Mouse (Mus musculus) forebrain, embryonic 11.5 days (tissue): ENCODE results near the gene Fahd1. TPM values are rescaled to one million over a fixed set of nuclear protein-coding genes. Genes with fewer than 3 reads are reported as not detected.

Experiments used
- ATAC-seq: fragments of 200-750 bp; cut with Nextera tagmentation; replicated peaks from 2 replicates; pipeline ENCODE4 v1.8.0; 2017; ENCODE audit warnings: moderate TSS enrichment; ENCODE audit not compliant: low FRiP score
- DNase-seq: peaks from one replicate; pipeline ENCODE4 v3.0.0-alpha.2; 2017; ENCODE audit warnings: low spot score
- H3K27ac ChIP-seq: fragments of 300-500 bp; sonication (generic); 2 replicates; pipeline ENCODE4 v1.5.1; 2014; ENCODE audit warnings: low read depth, low read length
- H3K27me3 ChIP-seq: fragments of 300-500 bp; sonication (generic); 2 replicates; pipeline ENCODE4 v1.6.1; 2014; ENCODE audit warnings: mild to moderate bottlenecking, low read length, mixed read lengths; ENCODE audit not compliant: control insufficient read depth, insufficient read depth
- H3K36me3 ChIP-seq: fragments of 300-500 bp; sonication (generic); 2 replicates; pipeline ENCODE4 v1.6.1; 2014; ENCODE audit warnings: mild to moderate bottlenecking, low read length, moderate library complexity, mixed read lengths; ENCODE audit not compliant: control insufficient read depth, insufficient read depth
- H3K4me1 ChIP-seq: fragments of 300-500 bp; sonication (generic); replicated peaks from 2 replicates; pipeline ENCODE4 v1.6.1; 2014; ENCODE audit warnings: low read length, mixed read lengths; ENCODE audit not compliant: control insufficient read depth, insufficient read depth
- H3K4me2 ChIP-seq: fragments of 300-500 bp; sonication (generic); 2 replicates; pipeline ENCODE4 v1.6.1; 2014; ENCODE audit warnings: low read depth, mild to moderate bottlenecking, low read length, moderate library complexity, mixed read lengths; ENCODE audit not compliant: severe bottlenecking
- H3K4me3 ChIP-seq: fragments of 300-500 bp; sonication (generic); 2 replicates; pipeline ENCODE4 v1.5.1; 2014; ENCODE audit warnings: low read depth, low read length
- H3K9ac ChIP-seq: fragments of 300-500 bp; sonication (generic); 2 replicates; pipeline ENCODE4 v1.6.1; 2014; ENCODE audit warnings: low read length
- H3K9me3 ChIP-seq: fragments of 300-500 bp; sonication (generic); 2 replicates; pipeline ENCODE4 v1.6.1; 2016; ENCODE audit warnings: low read length, mixed read lengths; ENCODE audit not compliant: control insufficient read depth
- WGBS: fragments of 180-500 bp; shearing (Covaris S2); extraction: QIAGEN DNeasy Blood & Tissue Kit; methylation state at CpG from one replicate; pipeline ENCODE4 v1.1.7; 2014; 5-methylcytosine and 5-hydroxymethylcytosine counted together
- polyA plus RNA-seq: library from polyadenylated mRNA; unstranded; fragments of >200 nt; fragmentation: Nextera tagmentation; extraction: Ambion mirVana; gene quantifications from 2 replicates; pipeline ENCODE4 v1.2.1, GENCODE M21; 2014

Gene Fahd1
- polyA plus RNA-seq = 18.2 and 19.3 TPM in 2 replicates

DNA sequence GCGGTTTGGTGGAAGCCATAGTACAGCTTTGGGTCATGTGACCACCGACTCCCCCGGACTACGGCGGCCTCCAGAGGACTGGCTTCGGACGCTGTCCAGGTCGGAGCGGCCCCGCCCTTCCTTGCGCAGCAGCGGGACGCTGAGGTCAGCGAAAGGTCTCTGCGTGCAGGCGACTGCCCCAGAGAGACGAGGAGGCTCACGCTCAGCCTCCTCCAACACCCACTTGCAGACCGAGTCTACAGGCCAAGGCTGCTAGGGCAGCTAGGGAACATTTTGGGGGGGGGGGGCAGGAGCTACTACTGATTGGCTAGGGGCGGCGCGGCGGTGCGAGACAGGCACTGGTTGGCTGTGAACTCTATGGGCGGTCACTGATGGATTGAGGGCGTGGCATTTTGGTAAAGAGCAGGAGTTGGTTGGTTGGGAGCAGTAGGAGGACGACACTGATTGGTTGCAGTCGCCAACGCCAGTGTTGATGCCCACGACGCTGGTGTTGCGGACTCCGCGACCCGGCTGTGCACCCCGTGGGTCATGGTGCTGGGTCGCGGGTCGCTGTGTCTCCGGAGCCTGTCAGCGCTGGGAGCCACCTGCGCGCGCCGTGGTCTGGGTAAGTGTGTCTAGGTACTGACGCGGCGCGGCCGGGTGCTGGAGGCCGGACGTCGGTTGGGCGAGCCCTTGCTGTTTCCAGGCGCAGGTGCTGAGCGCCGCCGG is at the start of gene Fahd1:
TSS of gene Fahd1 (minus strand) at position 300 of the 708 bp plus-strand sequence.
- Histone ChIP-seq H3K4me2 (peak within 1 kb of the TSS; percentile 94), H3K27ac (peak within 1 kb of the TSS; percentile 79; the same call in 1 of the 2 replicates), H3K36me3 (no peaks in the 10 kb centered on the region), H3K9ac (peak within 1 kb of the TSS; percentile 70), H3K9me3 (no peaks in the 10 kb centered on the region), H3K27me3 (peaks cover 9% of the 10 kb centered on the region), H3K4me3 (peak within 1 kb of the TSS; percentile 76), H3K4me1 (peaks cover 10% of the 10 kb centered on the region)
- WGBS = under 1% methylated on average over 58 of the region's 58 CpGs
- peak; percentile 96 for DNase-seq
- ATAC-seq = peak; percentile 100

DNA sequence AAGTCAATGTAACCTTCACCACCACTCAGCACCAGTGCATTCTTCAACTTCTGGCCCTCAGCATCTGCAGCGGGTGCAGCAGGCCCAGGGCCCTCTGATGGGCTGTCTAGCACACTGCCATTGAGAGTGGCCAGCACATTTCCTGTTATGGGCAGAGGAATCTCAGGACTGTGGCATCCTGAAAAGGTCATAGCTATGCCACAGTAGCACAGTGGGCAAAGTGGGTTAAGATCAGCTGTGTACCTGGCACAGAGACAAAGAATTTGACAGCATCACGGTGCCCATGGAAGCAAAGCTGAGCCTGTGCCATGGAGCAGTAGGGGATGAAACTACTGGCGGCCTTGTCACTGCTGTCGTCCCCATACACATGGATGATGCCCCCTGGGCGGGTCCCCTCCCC is 49.0 kb upstream of the Fahd1 start:
- WGBS = 88% methylated on average over 5 of the region's 5 CpGs
- H3K4me3 ChIP-seq = no peak overlapping the region
- no peak for ATAC-seq

DNA sequence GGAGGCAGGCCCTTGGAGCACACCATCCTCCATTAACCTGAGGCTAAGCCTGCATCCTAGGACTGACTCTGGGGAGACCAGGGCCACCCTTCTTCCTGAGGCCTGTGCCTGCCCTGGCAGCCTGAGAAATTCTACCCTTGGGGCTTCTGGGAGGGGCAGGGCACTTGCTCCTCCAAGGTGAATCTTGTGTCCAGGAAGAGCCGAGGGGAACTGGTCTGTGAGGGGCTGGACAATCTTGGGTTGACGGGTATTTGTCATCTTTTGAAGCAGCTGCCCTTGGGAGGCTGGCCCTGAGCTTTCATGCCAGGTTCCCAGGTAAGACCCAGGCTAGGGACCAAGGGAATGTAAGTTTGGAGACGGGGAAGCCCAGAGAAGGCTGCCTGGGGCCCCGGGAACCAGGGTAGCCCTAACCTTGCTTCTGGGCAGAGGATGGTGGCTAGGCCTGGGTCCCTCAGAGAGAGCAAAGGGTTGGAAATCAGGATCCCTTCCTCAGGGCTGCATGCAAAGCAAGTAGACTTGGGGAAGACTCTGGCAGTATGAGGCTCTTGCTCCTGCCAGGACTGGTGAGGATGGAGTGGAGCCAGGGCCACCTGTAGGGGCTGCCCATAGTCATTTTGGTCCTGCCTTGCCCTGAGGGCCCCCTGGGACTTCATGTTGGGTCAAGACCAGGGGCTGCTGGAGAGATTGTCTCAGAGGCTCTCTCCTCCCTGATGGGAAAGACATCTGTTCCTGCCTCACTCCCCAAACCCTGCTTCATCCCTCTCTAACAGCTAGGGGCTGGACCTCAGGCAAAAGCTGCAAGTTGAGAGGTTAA is 48.1 kb upstream of the Fahd1 start:
- peak overlapping the region; percentile 23; the same call in 1 of the 2 replicates for H3K9ac ChIP-seq
- H3K27me3 ChIP-seq = no peaks in the 10 kb centered on the region
- WGBS = 75% methylated on average over 4 of the region's 4 CpGs
- H3K4me2 ChIP-seq = no peak overlapping the region
- no peak for DNase-seq
- H3K4me1 ChIP-seq = peaks cover 20% of the 10 kb centered on the region
- no peaks in the 10 kb centered on the region for H3K9me3 ChIP-seq
- H3K36me3 ChIP-seq = peaks cover 20% of the 10 kb centered on the region
- no peak for ATAC-seq
- H3K27ac ChIP-seq = no peak overlapping the region
- no peak overlapping the region for H3K4me3 ChIP-seq

More for the DNA sequence above, 49.0 kb upstream of the Fahd1 start:
- Histone ChIP-seq H3K9ac (no peak overlapping the region), H3K9me3 (no peaks in the 10 kb centered on the region), H3K4me2 (no peak overlapping the region), H3K36me3 (peaks cover 23% of the 10 kb centered on the region), H3K27me3 (no peaks in the 10 kb centered on the region), H3K4me1 (peaks cover 15% of the 10 kb centered on the region), H3K27ac (no peak overlapping the region)
- no peak for DNase-seq

GRCm38 (mm10) chr17:24897600-24897999 is 47.4 kb upstream of the Fahd1 start:
- Histone ChIP-seq H3K27me3 (no peaks in the 10 kb centered on the region), H3K4me1 (peaks cover 20% of the 10 kb centered on the region), H3K4me2 (0 out of 2 replicates have a peak overlapping the region, but pooled peaks have one; percentile 98), H3K9ac (peak overlapping the region; percentile 88; the same call in 1 of the 2 replicates), H3K27ac (no peak overlapping the region), H3K36me3 (peaks cover 14% of the 10 kb centered on the region), H3K4me3 (peak overlapping the region; percentile 86), H3K9me3 (no peaks in the 10 kb centered on the region)
- 87% methylated on average over 4 of the region's 4 CpGs for WGBS
- DNase-seq (no peak), ATAC-seq (no peak)

DNA sequence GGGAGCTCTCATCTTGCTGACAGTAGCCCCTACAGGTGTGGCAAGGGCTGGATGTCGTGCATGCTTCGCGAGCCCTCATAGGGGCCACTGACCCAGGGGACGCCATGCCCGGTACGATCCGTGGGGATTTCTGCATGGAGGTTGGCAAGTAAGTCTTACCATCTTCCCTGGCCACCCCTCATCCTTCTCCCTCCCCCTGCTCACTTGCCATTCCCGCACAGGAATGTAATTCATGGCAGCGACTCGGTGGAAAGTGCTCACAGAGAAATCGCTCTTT is 46.8 kb upstream of the Fahd1 start:
- Histone ChIP-seq H3K4me2 (peak overlapping the region; percentile 98), H3K4me3 (peak overlapping the region; percentile 86), H3K27ac (no peak overlapping the region), H3K4me1 (peaks cover 20% of the 10 kb centered on the region), H3K9ac (peak overlapping the region; percentile 88), H3K27me3 (no peaks in the 10 kb centered on the region), H3K9me3 (no peaks in the 10 kb centered on the region), H3K36me3 (peaks cover 17% of the 10 kb centered on the region)
- ATAC-seq = no peak
- 36% methylated on average over 11 of the region's 11 CpGs for WGBS
- no peak for DNase-seq

DNA sequence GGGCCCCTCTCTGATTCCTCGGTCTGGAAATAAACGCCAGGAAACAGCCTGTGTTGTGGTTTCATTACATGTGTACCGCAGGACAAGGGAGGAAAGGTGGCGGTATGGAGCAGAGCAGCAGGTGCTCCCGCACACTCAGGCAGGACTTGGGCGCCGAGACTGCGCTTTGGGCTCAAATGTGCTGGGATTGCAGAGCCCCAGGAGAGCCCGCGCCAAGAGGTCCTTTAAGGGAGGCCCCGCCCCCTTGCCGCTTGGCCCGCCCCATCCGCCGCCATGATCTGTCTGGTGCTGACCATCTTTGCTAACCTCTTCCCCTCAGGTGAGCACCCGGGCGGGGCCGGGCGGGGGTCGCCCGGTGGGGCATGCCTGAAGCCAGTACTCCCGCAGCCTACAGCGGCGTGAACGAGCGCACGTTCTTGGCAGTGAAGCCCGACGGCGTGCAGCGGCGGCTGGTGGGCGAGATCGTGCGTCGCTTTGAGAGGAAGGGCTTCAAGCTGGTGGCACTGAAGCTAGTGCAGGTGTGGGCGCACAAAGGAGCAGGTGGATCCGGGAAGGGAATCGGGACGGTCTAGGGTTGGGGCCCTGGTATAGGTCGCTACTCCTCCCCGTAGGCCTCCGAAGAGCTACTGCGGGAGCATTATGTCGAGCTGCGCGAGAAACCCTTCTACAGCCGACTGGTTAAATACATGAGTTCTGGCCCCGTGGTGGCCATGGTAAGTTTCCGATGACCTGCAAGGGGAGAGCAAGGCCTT is 46.3 kb upstream of the Fahd1 start, which contains the start of gene Nme3:
TSS of gene Nme3 (plus strand) at position 260 of the 752 bp plus-strand sequence.
- H3K9me3 ChIP-seq = no peaks in the 10 kb centered on the region
- H3K36me3 ChIP-seq = peaks cover 13% of the 10 kb centered on the region
- peak within 1 kb of the TSS; percentile 98 for H3K4me2 ChIP-seq
- H3K4me1 ChIP-seq = peaks cover 20% of the 10 kb centered on the region
- peak; percentile 82 for ATAC-seq
- no peaks in the 10 kb centered on the region for H3K27me3 ChIP-seq
- under 1% methylated on average over 50 of the region's 50 CpGs for WGBS
- peak; percentile 87 for DNase-seq
- H3K27ac ChIP-seq = peak within 1 kb of the TSS; percentile 72; the same call in 1 of the 2 replicates
- H3K9ac ChIP-seq = peak within 1 kb of the TSS; percentile 88
- peak within 1 kb of the TSS; percentile 86 for H3K4me3 ChIP-seq

DNA sequence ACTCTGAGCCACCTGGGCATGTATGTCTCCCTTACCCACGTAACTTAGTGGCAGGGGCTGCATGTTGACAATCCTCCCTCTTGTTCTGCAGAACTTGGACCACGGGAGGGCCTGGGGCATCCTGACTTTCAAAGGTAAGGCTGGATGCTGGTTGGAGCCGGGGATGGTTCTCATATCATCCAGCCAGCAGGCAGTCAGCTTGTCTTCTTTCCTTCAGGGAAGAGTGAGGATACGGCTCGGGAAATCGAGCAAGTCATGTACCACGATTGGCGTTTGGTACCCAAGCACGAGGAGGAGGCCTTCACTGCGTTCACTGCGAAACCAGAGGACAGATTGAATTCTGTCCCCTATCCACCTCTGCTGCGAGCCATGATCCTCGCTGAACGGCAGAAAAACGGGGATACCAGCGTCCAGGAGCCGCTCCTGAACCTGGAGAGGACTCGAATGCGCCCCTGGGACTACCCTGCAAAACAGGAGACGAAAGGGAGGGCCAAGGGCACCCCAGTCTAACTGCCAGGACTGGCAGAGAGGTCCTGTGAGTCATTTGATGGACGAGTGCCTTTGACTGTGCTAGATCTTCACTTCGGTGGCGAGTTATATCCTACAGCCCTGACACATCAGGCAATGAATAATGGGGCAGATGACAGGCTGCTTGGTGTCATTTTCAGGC is 45.5 kb upstream of the Fahd1 start:
- Histone ChIP-seq H3K36me3 (peaks cover 15% of the 10 kb centered on the region), H3K4me2 (peak overlapping the region; percentile 98)
- no peak for ATAC-seq

More for the DNA sequence above, 45.5 kb upstream of the Fahd1 start:
- peak overlapping the region; percentile 88 for H3K9ac ChIP-seq
- H3K27me3 ChIP-seq = no peaks in the 10 kb centered on the region
- no peaks in the 10 kb centered on the region for H3K9me3 ChIP-seq
- H3K4me3 ChIP-seq = peak overlapping the region; percentile 86
- 0 out of 2 replicates have a peak overlapping the region, but pooled peaks have one; percentile 72 for H3K27ac ChIP-seq
- peaks cover 20% of the 10 kb centered on the region for H3K4me1 ChIP-seq
- no peak for DNase-seq
- WGBS = 14% methylated on average over 23 of the region's 23 CpGs
